Mouse (Mus musculus) bone marrow, adult 2 months (tissue): ENCODE results near the gene Stard13. TPM values are rescaled to one million over a fixed set of nuclear protein-coding genes. Genes with fewer than 3 reads are reported as not detected.

Experiments
- H3K27ac ChIP-seq: fragments of 200-500 bp; 2 replicates; pipeline ENCODE4 v1.5.1; 2012; ENCODE audit warnings: low read depth, mild to moderate bottlenecking, control low read depth, inconsistent platforms, low read length; ENCODE audit not compliant: control insufficient read depth, poor library complexity, insufficient read depth
- H3K4me1 ChIP-seq: fragments of 200-500 bp; 2 replicates; pipeline ENCODE4 v1.6.1; 2011; ENCODE audit warnings: low read length; ENCODE audit not compliant: control insufficient read depth, insufficient read depth
- H3K4me3 ChIP-seq: fragments of 200-500 bp; replicated peaks from 2 replicates; pipeline ENCODE3; 2011; ENCODE audit warnings: mild to moderate bottlenecking, low read depth, low read length, control low read depth; ENCODE audit not compliant: control insufficient read depth
- CTCF ChIP-seq: fragments of 200-500 bp; IDR thresholded peaks from 2 replicates; pipeline ENCODE4 v1.5.1; 2011; ENCODE audit warnings: low read length, control low read depth; ENCODE audit not compliant: control insufficient read depth, insufficient read depth
- POLR2A ChIP-seq: fragments of 200-500 bp; IDR thresholded peaks from 2 replicates; pipeline ENCODE4 v1.6.1; 2011; ENCODE audit warnings: low read depth, mild to moderate bottlenecking, control low read depth, low read length, borderline replicate concordance; ENCODE audit not compliant: control insufficient read depth
- WGBS: fragments of 180-500 bp; shearing (Covaris S2); methylation state at CpG from one replicate; pipeline ENCODE4 v1.1.7; 2018; 5-methylcytosine and 5-hydroxymethylcytosine counted together
- polyA plus RNA-seq: library from polyadenylated mRNA; stranded (reverse); fragments of >200 nt; gene quantifications from 2 replicates; pipeline ENCODE4 v1.2.4, GENCODE M21; 2011; ENCODE audit warnings: low replicate concordance; ENCODE audit not compliant: missing spikeins, insufficient read depth, insufficient read length

Stard13 gene
- polyA plus RNA-seq, 1 experiment = 0.80 TPM

- TF ChIP-seq POLR2A = no peak
- TF ChIP-seq CTCF = no peak
- Histone ChIP-seq H3K27ac (no peak overlapping the region), H3K4me3 (no peak overlapping the region), H3K4me1 (no peaks in the 10 kb centered on the region)
- WGBS = 78% methylated on average over 4 of the region's 4 CpGs
These were observed 79.6 kb downstream of the Stard13 start for GRCm38 (mm10) chr5:151154030-151154429.

DNA sequence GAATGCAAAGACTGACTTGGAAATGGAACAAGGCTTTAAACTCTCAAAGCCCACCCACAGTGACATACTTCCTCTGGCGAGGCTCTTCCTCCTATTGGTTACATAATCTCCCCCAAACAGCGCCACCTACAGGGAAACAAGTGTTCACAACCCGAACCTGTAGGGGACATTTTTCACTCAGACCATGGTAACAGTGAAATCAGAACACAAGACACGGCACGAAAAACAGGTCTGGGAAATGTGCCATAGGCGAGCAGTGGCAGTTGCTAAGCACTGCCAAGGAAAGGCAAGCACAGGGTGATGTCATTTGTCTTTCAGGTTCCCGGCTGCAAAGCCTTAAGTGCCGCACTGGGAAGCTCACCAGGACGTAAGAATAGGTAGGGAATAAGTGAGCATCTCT lies 82.1 kb downstream of the Stard13 start:
- 80% methylated on average over 9 of the region's 9 CpGs for WGBS
- H3K4me3 ChIP-seq = no peak overlapping the region
- TF ChIP-seq CTCF (no peak), POLR2A (no peak)
- no peaks in the 10 kb centered on the region for H3K4me1 ChIP-seq
- no peak overlapping the region for H3K27ac ChIP-seq

DNA sequence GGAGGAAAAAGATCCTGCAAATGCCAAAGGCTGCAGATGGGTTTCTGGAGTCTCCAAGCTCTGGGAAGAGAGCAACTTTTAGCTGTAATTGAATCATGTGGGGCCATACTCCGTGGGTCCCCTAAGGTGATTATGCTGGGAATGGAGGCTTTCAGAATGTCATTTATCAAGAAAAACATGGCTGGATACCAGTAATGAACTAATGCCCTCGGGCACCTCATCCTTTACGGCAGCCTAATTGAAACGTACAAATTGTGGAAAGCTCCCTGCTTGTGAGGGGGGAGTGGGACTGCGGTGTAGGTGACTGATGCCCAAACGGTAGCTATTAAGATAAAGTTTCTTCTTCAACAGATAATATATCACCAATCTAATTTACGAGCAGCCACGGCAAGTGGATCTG lies 84.1 kb downstream of the Stard13 start:
- Histone ChIP-seq H3K4me3 (no peak overlapping the region), H3K27ac (no peak overlapping the region), H3K4me1 (no peaks in the 10 kb centered on the region)
- no peak for TF ChIP-seq POLR2A
- TF ChIP-seq CTCF = no peak
- 82% methylated on average over 8 of the region's 8 CpGs for WGBS

DNA sequence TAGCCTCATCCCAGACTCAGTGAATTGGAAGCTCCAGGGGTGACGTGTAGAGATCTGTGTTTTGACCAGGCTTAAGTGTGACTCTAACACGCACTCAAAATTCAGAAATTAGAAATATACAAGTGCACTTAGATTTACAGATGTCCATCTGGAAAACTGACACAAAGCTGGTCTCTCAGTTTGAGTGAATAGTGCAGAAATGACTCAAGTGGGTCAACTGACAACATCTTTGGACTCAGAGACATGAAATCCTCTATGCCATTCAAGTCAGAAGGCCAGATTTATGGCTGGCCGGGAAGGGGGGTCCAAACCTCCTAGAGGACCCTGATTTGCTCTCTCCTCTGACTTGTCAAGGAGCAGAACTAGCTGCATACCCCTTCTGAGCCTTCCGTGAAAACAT lies 85.6 kb downstream of the Stard13 start:
- H3K4me3 ChIP-seq = no peak overlapping the region
- TF ChIP-seq CTCF (no peak), POLR2A (no peak)
- no peaks in the 10 kb centered on the region for H3K4me1 ChIP-seq
- 84% methylated on average over 4 of the region's 4 CpGs for WGBS
- H3K27ac ChIP-seq = no peak overlapping the region

DNA sequence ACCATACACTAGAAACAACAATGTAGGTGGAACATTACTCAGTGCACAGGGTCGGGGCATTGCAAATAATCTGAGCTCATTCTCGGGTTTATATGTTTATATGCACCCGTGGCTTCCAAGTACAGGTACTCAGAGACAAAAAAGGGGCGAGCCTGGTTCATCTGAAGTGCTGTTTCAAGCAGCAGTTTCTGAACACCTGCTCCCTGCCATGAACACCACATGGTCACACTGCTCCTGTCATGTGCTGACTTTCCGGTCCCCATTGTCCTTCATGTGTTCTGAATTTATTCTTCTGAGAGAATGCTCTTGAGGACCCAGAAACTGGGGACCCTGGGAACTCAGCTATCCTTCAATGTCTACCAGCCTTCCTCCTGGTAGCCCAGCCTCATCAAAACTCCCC lies 87.8 kb downstream of the Stard13 start:
- H3K27ac ChIP-seq = no peak overlapping the region
- WGBS = 64% methylated on average over 5 of the region's 5 CpGs
- TF ChIP-seq POLR2A (no peak), CTCF (no peak)

DNA sequence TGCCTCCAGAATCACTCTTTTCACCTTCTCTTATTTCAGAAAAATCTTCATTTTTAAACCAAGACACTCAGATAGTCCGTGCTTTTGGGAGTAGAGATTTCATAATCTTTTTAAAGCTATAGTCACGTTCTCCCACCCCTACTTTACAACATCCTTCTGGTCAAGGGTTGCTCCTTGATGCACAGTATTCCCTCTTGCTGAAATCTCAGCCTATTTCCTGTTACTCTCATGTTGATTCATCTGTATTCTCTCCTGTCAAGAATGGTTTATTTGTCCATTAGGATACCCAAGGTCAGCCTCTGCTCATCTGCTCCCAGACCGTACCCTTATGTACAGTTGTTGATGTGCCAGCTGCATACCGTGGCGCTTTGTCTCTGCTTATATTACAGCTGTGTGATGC lies 89.7 kb downstream of the Stard13 start:
- Histone ChIP-seq H3K27ac (no peak overlapping the region), H3K4me3 (no peak overlapping the region), H3K4me1 (no peaks in the 10 kb centered on the region)
- TF ChIP-seq POLR2A (no peak), CTCF (no peak)
- WGBS = 78% methylated on average over 5 of the region's 5 CpGs

More for the DNA sequence above, 87.8 kb downstream of the Stard13 start:
- no peak overlapping the region for H3K4me3 ChIP-seq
- no peaks in the 10 kb centered on the region for H3K4me1 ChIP-seq

DNA sequence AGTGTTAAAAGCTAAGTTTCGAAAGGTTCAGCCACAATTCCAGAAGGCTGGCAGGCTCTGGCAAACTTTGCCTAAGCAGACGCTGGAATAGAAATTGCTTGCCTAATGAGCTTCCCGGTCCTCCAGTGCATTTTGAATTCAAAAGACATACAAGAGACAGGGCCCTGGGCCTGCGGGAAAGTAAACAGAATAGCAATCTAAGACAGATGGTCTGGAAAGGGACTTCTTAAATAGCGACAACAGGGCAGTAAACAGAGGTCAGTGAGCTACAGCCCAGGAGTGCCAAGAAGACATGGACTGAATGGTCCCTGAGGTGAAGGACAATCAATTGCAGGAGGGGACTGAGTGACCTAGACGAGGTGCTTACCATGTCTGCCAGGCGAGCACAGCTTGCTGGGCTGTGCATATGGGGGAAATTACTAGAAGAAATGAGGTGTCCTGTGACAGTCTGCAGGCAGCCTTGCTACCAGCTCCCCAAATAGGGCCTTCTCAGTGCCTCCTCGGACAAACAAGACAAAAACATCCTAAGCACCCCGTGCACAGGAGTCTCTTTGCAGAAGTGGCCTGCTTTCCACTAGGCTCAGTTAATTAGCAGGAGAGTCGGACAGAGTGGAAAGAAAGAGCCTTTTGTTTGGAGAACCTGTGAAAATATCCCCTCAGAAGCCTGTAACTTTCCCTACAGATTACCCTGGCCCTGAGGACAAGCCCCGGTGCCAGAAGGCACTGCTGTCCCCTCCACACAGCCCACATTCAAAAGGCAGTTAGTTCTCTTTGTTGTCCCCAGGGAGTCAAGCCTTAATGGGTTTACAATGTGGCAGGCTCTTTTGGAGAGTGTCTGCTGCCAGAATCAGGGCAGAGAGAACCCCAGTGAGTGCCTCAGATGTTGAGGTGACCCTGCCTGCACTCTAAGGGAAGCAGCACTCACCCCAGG lies 90.7 kb downstream of the Stard13 start:
- Histone ChIP-seq H3K4me1 (no peaks in the 10 kb centered on the region), H3K4me3 (no peak overlapping the region), H3K27ac (no peak overlapping the region)
- 68% methylated on average over 11 of the region's 11 CpGs for WGBS
- no peak for TF ChIP-seq POLR2A
- no peak for TF ChIP-seq CTCF

GRCm38 (mm10) chr5:151142241-151142640 lies 91.4 kb downstream of the Stard13 start:
- TF ChIP-seq POLR2A (no peak), CTCF (0 out of 2 replicates have a peak, but pooled peaks have one; percentile 4)
- no peak overlapping the region for H3K27ac ChIP-seq
- 32% methylated on average over 5 of the region's 5 CpGs for WGBS
- no peak overlapping the region for H3K4me3 ChIP-seq
- H3K4me1 ChIP-seq = no peaks in the 10 kb centered on the region
